Mouse (Mus musculus) MEL (cell line): Measurements from ENCODE around the gene Prpsap1. TPM values are rescaled to one million over a fixed set of nuclear protein-coding genes. Genes with fewer than 3 reads are reported as not detected.

Experiments used
- DNase-seq: peaks from one replicate; pipeline ENCODE4 v3.0.0; 2011; ENCODE audit warnings: low read depth, low spot score
- H3K27ac ChIP-seq: 2 replicates; pipeline ENCODE4 v1.5.1; 2012; ENCODE audit warnings: low read depth, mild to moderate bottlenecking, control low read depth, low read length, moderate library complexity; ENCODE audit not compliant: control insufficient read depth
- H3K27me3 ChIP-seq, 2 experiments: fragments of 150-350 bp in 1 of 2; sonication (generic) in 1 of 2; 2 replicates each; pipeline ENCODE4 v1.6.1; 2012; ENCODE audit warnings: low read length in 2 of 2, mild to moderate bottlenecking in 2 of 2, improper control_type of control experiment in 1 of 2, moderate library complexity in 1 of 2; ENCODE audit not compliant: insufficient read depth in 2 of 2, control insufficient read depth in 1 of 2
- H3K36me3 ChIP-seq, 2 experiments: 2 replicates each; pipeline ENCODE4 v1.6.1; 2012 to 2014; ENCODE audit warnings: low read length in 2 of 2, improper control_type of control experiment in 1 of 2, inconsistent platforms in 1 of 2, mild to moderate bottlenecking in 1 of 2; ENCODE audit not compliant: insufficient read depth in 2 of 2, control insufficient read depth in 1 of 2
- H3K4me1 ChIP-seq, 2 experiments: fragments of 150-350 bp in 1 of 2; sonication (generic) in 1 of 2; 2 replicates each; pipeline ENCODE4 v1.6.1; 2012; ENCODE audit warnings: low read length in 2 of 2, improper control_type of control experiment in 1 of 2, mild to moderate bottlenecking in 1 of 2; ENCODE audit not compliant: insufficient read depth in 2 of 2, control insufficient read depth in 1 of 2
- H3K4me3 ChIP-seq, 2 experiments: fragments of 150-350 bp in 1 of 2; sonication (generic) in 1 of 2; 2 replicates each; pipeline ENCODE4 v1.5.1; 2012; ENCODE audit warnings: low read depth in 2 of 2, low read length in 2 of 2, mild to moderate bottlenecking in 2 of 2, moderate library complexity in 2 of 2, control low read depth in 1 of 2, improper control_type of control experiment in 1 of 2; ENCODE audit not compliant: control insufficient read depth in 1 of 2, insufficient read depth in 1 of 2
- H3K79me2 ChIP-seq: 2 replicates; pipeline ENCODE4 v1.6.1; 2012; ENCODE audit warnings: mild to moderate bottlenecking, low read length, moderate library complexity; ENCODE audit not compliant: control insufficient read depth, poor library complexity, insufficient read depth
- H3K9ac ChIP-seq: 2 replicates; pipeline ENCODE4 v1.6.1; 2012; ENCODE audit warnings: low read depth, mild to moderate bottlenecking, control low read depth, low read length, moderate library complexity; ENCODE audit not compliant: control insufficient read depth, poor library complexity, severe bottlenecking
- H3K9me3 ChIP-seq: fragments of 150-350 bp; sonication (generic); replicated peaks from 2 replicates; pipeline ENCODE4 v1.6.1; 2012; ENCODE audit warnings: mild to moderate bottlenecking, low read length, improper control_type of control experiment, moderate library complexity; ENCODE audit not compliant: insufficient read depth
- CHD1 ChIP-seq: IDR thresholded peaks from 2 replicates; pipeline ENCODE4 v1.6.1; 2012; ENCODE audit warnings: low read depth, mild to moderate bottlenecking, inconsistent platforms, low read length, improper control_type of control experiment
- CHD2 ChIP-seq: IDR thresholded peaks from 2 replicates; pipeline ENCODE4 v1.6.1; 2011; ENCODE audit warnings: low read length, improper control_type of control experiment
- E2F4 ChIP-seq: IDR thresholded peaks from 2 replicates; pipeline ENCODE4 v1.6.1; 2011; ENCODE audit warnings: low read depth, low read length, improper control_type of control experiment, borderline replicate concordance
- ELF1 ChIP-seq: IDR thresholded peaks from 2 replicates; pipeline ENCODE4 v1.6.1; 2014; ENCODE audit warnings: low read depth, mild to moderate bottlenecking, inconsistent platforms, low read length, improper control_type of control experiment, moderate library complexity
- ETS1 ChIP-seq: IDR thresholded peaks from 2 replicates; pipeline ENCODE4 v1.6.1; 2012; ENCODE audit warnings: low read depth, mild to moderate bottlenecking, inconsistent platforms, low read length, improper control_type of control experiment, moderate library complexity
- HCFC1 ChIP-seq: IDR thresholded peaks from 2 replicates; pipeline ENCODE4 v1.6.1; 2012; ENCODE audit warnings: low read depth, mild to moderate bottlenecking, inconsistent platforms, low read length, improper control_type of control experiment, moderate library complexity
- JUND ChIP-seq: IDR thresholded peaks from 2 replicates; pipeline ENCODE4 v1.6.1; 2011; ENCODE audit warnings: low read depth, mild to moderate bottlenecking, improper control_type of control experiment, low read length
- KAT2A ChIP-seq: conservative IDR thresholded peaks from 2 replicates; pipeline ENCODE4 v1.6.1; 2012; ENCODE audit warnings: low read depth, low read length, improper control_type of control experiment, inconsistent platforms
- MAZ ChIP-seq: IDR thresholded peaks from 2 replicates; pipeline ENCODE4 v1.6.1; 2012; ENCODE audit warnings: low read depth, mild to moderate bottlenecking, inconsistent platforms, low read length, improper control_type of control experiment
- MEF2A ChIP-seq: IDR thresholded peaks from 2 replicates; pipeline ENCODE4 v1.6.1; 2014; ENCODE audit warnings: low read depth, mild to moderate bottlenecking, inconsistent platforms, low read length, improper control_type of control experiment; ENCODE audit not compliant: poor library complexity, insufficient replicate concordance, severe bottlenecking; ENCODE audit errors: extremely low read depth
- MXI1 ChIP-seq: IDR thresholded peaks from 2 replicates; pipeline ENCODE4 v1.6.1; 2011; ENCODE audit warnings: mild to moderate bottlenecking, low read depth, low read length, improper control_type of control experiment
- MYB ChIP-seq: IDR thresholded peaks from 2 replicates; pipeline ENCODE4 v1.6.1; 2011; ENCODE audit warnings: mild to moderate bottlenecking, low read depth, low read length, improper control_type of control experiment
- MYC ChIP-seq: IDR thresholded peaks from 2 replicates; pipeline ENCODE4 v1.6.1; 2011; ENCODE audit warnings: low read depth, mild to moderate bottlenecking, low read length, improper control_type of control experiment, moderate library complexity
- NELFE ChIP-seq: IDR thresholded peaks from 2 replicates; pipeline ENCODE4 v1.6.1; 2011; ENCODE audit warnings: low read depth, low read length, improper control_type of control experiment
- POLR2A ChIP-seq, 2 experiments: IDR thresholded peaks; 2 replicates each; pipeline ENCODE4 v1.6.1; 2011 to 2012; ENCODE audit warnings: low read length in 2 of 2, mild to moderate bottlenecking in 2 of 2, control low read depth in 1 of 2, improper control_type of control experiment in 1 of 2, low read depth in 1 of 2, moderate library complexity in 1 of 2; ENCODE audit not compliant: control insufficient read depth in 1 of 2, insufficient read depth in 1 of 2, poor library complexity in 1 of 2
- RAD21 ChIP-seq: IDR thresholded peaks from 2 replicates; pipeline ENCODE4 v1.6.1; 2011; ENCODE audit warnings: mild to moderate bottlenecking, low read depth, low read length, improper control_type of control experiment
- RCOR1 ChIP-seq: IDR thresholded peaks from 2 replicates; pipeline ENCODE4 v1.6.1; 2012; ENCODE audit warnings: low read depth, mild to moderate bottlenecking, inconsistent platforms, low read length, improper control_type of control experiment
- SIN3A ChIP-seq: IDR thresholded peaks from 2 replicates; pipeline ENCODE4 v1.6.1; 2012; ENCODE audit warnings: low read length, improper control_type of control experiment, inconsistent platforms
- SMC3 ChIP-seq: IDR thresholded peaks from 2 replicates; pipeline ENCODE4 v1.6.1; 2011; ENCODE audit warnings: low read depth, low read length, improper control_type of control experiment
- TBP ChIP-seq: IDR thresholded peaks from 2 replicates; pipeline ENCODE4 v1.8.0; 2011; ENCODE audit warnings: low read depth, low read length, improper control_type of control experiment
- TCF12 ChIP-seq: IDR thresholded peaks from 2 replicates; pipeline ENCODE4 v1.6.1; 2014; ENCODE audit warnings: low read depth, mild to moderate bottlenecking, inconsistent platforms, low read length, improper control_type of control experiment, moderate library complexity
- USF1 ChIP-seq: IDR thresholded peaks from 2 replicates; pipeline ENCODE4 v1.6.1; 2014; ENCODE audit warnings: low read depth, mild to moderate bottlenecking, inconsistent platforms, low read length, improper control_type of control experiment, moderate library complexity
- ZKSCAN1 ChIP-seq: IDR thresholded peaks from 2 replicates; pipeline ENCODE4 v1.6.1; 2012; ENCODE audit warnings: low read depth, mild to moderate bottlenecking, inconsistent platforms, low read length, improper control_type of control experiment, moderate library complexity
- ZMIZ1 ChIP-seq: IDR thresholded peaks from 2 replicates; pipeline ENCODE4 v1.6.1; 2012; ENCODE audit warnings: low read depth, mild to moderate bottlenecking, inconsistent platforms, low read length, improper control_type of control experiment, moderate library complexity
- ZNF384 ChIP-seq: IDR thresholded peaks from 2 replicates; pipeline ENCODE4 v1.6.1; 2012; ENCODE audit warnings: low read depth, mild to moderate bottlenecking, inconsistent platforms, low read length, improper control_type of control experiment
- polyA plus RNA-seq, 2 experiments: library from polyadenylated mRNA; stranded (reverse) in 1 of 2; unstranded in 1 of 2; fragments of >175 nt in 1 of 2; fragments of >200 nt in 1 of 2; gene quantifications; 2 replicates each; pipeline versions ENCODE4 v1.2.1 to v1.2.4; 2012; ENCODE audit warnings: low replicate concordance in 2 of 2, low read depth in 1 of 2; ENCODE audit not compliant: insufficient read length in 2 of 2, insufficient read depth in 1 of 2, missing spikeins in 1 of 2
- total RNA-seq: library from RNA; depleted of rRNA; stranded (reverse); fragments of 300-350 nt; gene quantifications from 2 replicates; pipeline ENCODE4 v1.2.3, GENCODE M21; 2012

Prpsap1 gene
- total and polyA plus RNA-seq, 3 experiments = 112 to 155 TPM; not detected in 1

- Histone ChIP-seq H3K4me3 (peak overlapping the region; percentile 30; a peak in 3 of 4 replicates), H3K27ac (peak overlapping the region; percentile 97), H3K36me3 (peaks cover 0 to 29% of the 10 kb centered on the region in 2 experiments; a peak in 3 of 4 replicates), H3K9ac (peak overlapping the region; percentile 91), H3K9me3 (no peaks in the 10 kb centered on the region), H3K27me3 (no peaks in the 10 kb centered on the region), H3K4me1 (peaks cover 14 to 38% of the 10 kb centered on the region in 2 experiments), H3K79me2 (peaks cover 10% of the 10 kb centered on the region)
- peak; percentile 72 for TF ChIP-seq SIN3A
- 0 out of 2 replicates have a peak, but pooled peaks have one; percentile 3 for TF ChIP-seq ZNF384
- TF ChIP-seq ZMIZ1 = peak; percentile 39; the same call in 1 of the 2 replicates
- no peak; the same call in 1 of the 2 replicates for TF ChIP-seq ELF1
- TF ChIP-seq E2F4 = no peak
- no peak for TF ChIP-seq SMC3
- TF ChIP-seq KAT2A = no peak
- TF ChIP-seq TCF12 = peak; percentile 26; the same call in 1 of the 2 replicates
- no peak for TF ChIP-seq USF1
- TF ChIP-seq POLR2A (IDR thresholded peaks at IDR 0.05; ENCODE audit: control insufficient read depth in 1 of 2, insufficient read depth in 1 of 2, low read depth in 1 of 2, low read length in 2 of 2, poor library complexity in 1 of 2) = peak in 1 of 2 experiments; percentile 46; a peak in 1 of 4 replicates
- TF ChIP-seq JUND = no peak
- no peak for TF ChIP-seq HCFC1
- TF ChIP-seq MAZ = 0 out of 2 replicates have a peak, but pooled peaks have one; percentile 12
- no peak for TF ChIP-seq ZKSCAN1
- peak; percentile 30; the same call in 1 of the 2 replicates for TF ChIP-seq CHD2
- TF ChIP-seq MXI1 = no peak
- TF ChIP-seq RAD21 = no peak
- TF ChIP-seq MYC = no peak
- no peak for TF ChIP-seq TBP
- peak; percentile 58; the same call in 1 of the 2 replicates for TF ChIP-seq RCOR1
- no peak for TF ChIP-seq MYB
- TF ChIP-seq NELFE = peak; percentile 15
- TF ChIP-seq CHD1 = peak; percentile 38; the same call in 1 of the 2 replicates
- TF ChIP-seq MEF2A = peak; percentile 63; the same call in 1 of the 2 replicates
- TF ChIP-seq ETS1 = peak; percentile 48; the same call in 1 of the 2 replicates
- DNase-seq = peak; percentile 87
Measured at GRCm38 (mm10) chr11:116436725-116437331, 57.2 kb downstream of the Prpsap1 start.
